Mouse (Mus musculus): ENCODE data around the gene Pvr. TPM values are rescaled to one million over a fixed set of nuclear protein-coding genes. Genes with fewer than 3 reads are reported as not detected.

Pvr gene
- 8.8 and 13.4 TPM in 2 replicates for polyA plus RNA-seq (2012; rRNA removed)

- under 1% methylated on average over 60 of the region's 60 CpGs for WGBS
- no peak for DNase-seq (ENCODE audit: low read depth, low spot score)
Observed at GRCm38 (mm10) chr7:19920506-19921261, at the start of gene Pvr. Gene Pvr, minus strand, starts transcription at chr7:19921160.

GRCm38 (mm10) chr7:19970196-19970595 lies 49.2 kb upstream of the Pvr start:
- 95% methylated on average over 8 of the region's 8 CpGs for WGBS
- DNase-seq (ENCODE audit: low read depth, low spot score): no peak

- no peak for DNase-seq (ENCODE audit: low read depth, low spot score)
- 95% methylated on average over 4 of the region's 4 CpGs for WGBS
Observed at GRCm38 (mm10) chr7:19969541-19970090, 48.7 kb upstream of the Pvr start.

- no peak for DNase-seq (ENCODE audit: low read depth, low spot score)
- WGBS: 81% methylated on average over 3 of the region's 3 CpGs
Observed at GRCm38 (mm10) chr7:19969106-19969505, 48.1 kb upstream of the Pvr start.

GRCm38 (mm10) chr7:19964985-19965579 lies 44.1 kb upstream of the Pvr start, which contains the start of gene Ceacam20:
Gene Ceacam20, plus strand, starts transcription at chr7:19965412.
- WGBS: 38% methylated on average over 7 of the region's 7 CpGs
- no peak for DNase-seq (ENCODE audit: low read depth, low spot score)

GRCm38 (mm10) chr7:19962423-19962822 lies 41.5 kb upstream of the Pvr start:
- no peak for DNase-seq (ENCODE audit: low read depth, low spot score)
- 30% methylated on average over 1 of the region's 1 CpGs for WGBS

GRCm38 (mm10) chr7:19956341-19956781 lies 35.4 kb upstream of the Pvr start:
- no peak for DNase-seq (ENCODE audit: low read depth, low spot score)
- WGBS: 1% methylated on average over 7 of the region's 7 CpGs

GRCm38 (mm10) chr7:19955861-19956260 lies 34.9 kb upstream of the Pvr start:
- WGBS: 74% methylated on average over 4 of the region's 4 CpGs
- DNase-seq (ENCODE audit: low read depth, low spot score): no peak

GRCm38 (mm10) chr7:19953054-19953453 lies 32.1 kb upstream of the Pvr start:
- DNase-seq (ENCODE audit: low read depth, low spot score): no peak
- 63% methylated on average over 9 of the region's 9 CpGs for WGBS

GRCm38 (mm10) chr7:19952320-19952986 lies 31.5 kb upstream of the Pvr start:
- no peak for DNase-seq (ENCODE audit: low read depth, low spot score)

GRCm38 (mm10) chr7:19950589-19950988 lies 29.6 kb upstream of the Pvr start, which contains the start of gene Igsf23:
Gene Igsf23, minus strand, starts transcription at chr7:19950756.
- 37% methylated on average over 9 of the region's 9 CpGs for WGBS
- DNase-seq (ENCODE audit: low read depth, low spot score): no peak

More at GRCm38 (mm10) chr7:19952320-19952986, 31.5 kb upstream of the Pvr start:
- 56% methylated on average over 10 of the region's 10 CpGs for WGBS

- DNase-seq (ENCODE audit: low read depth, low spot score): no peak
- WGBS: 52% methylated on average over 10 of the region's 10 CpGs
Observed at GRCm38 (mm10) chr7:19949996-19950395, 29.0 kb upstream of the Pvr start.

- no peak for DNase-seq (ENCODE audit: low read depth, low spot score)
- WGBS: 89% methylated on average over 12 of the region's 12 CpGs
Observed at GRCm38 (mm10) chr7:19948956-19949355, 28.0 kb upstream of the Pvr start.

GRCm38 (mm10) chr7:19945821-19946515 lies 25.0 kb upstream of the Pvr start:
- WGBS: 40% methylated on average over 13 of the region's 13 CpGs
- DNase-seq (ENCODE audit: low read depth, low spot score): no peak

- 73% methylated on average over 5 of the region's 5 CpGs for WGBS
- DNase-seq (ENCODE audit: low read depth, low spot score): no peak
Observed at GRCm38 (mm10) chr7:19945201-19945600, 24.2 kb upstream of the Pvr start.

- DNase-seq (ENCODE audit: low read depth, low spot score): no peak
- 94% methylated on average over 8 of the region's 8 CpGs for WGBS
Observed at GRCm38 (mm10) chr7:19944709-19945108, 23.7 kb upstream of the Pvr start.

GRCm38 (mm10) chr7:19940256-19940655 lies 19.3 kb upstream of the Pvr start:
- DNase-seq (ENCODE audit: low read depth, low spot score): no peak

GRCm38 (mm10) chr7:19939555-19940235 lies 18.7 kb upstream of the Pvr start:
- no peak for DNase-seq (ENCODE audit: low read depth, low spot score)
- WGBS: 36% methylated on average over 10 of the region's 12 CpGs

More at GRCm38 (mm10) chr7:19940256-19940655, 19.3 kb upstream of the Pvr start:
- 6% methylated on average over 5 of the region's 6 CpGs for WGBS

- WGBS: 77% methylated on average over 11 of the region's 11 CpGs
- DNase-seq (ENCODE audit: low read depth, low spot score): no peak
Observed at GRCm38 (mm10) chr7:19937229-19937821, 16.4 kb upstream of the Pvr start.

Measured in large intestine, adult 2 months (tissue).